Mouse (Mus musculus) liver, embryonic 11.5 days (tissue): ENCODE measurements around the gene Patj. TPM values are rescaled to one million over a fixed set of nuclear protein-coding genes. Genes with fewer than 3 reads are reported as not detected.
"Not testable (repeated sequence)": the region's sequence is repeated elsewhere in the genome, so short reads cannot be mapped to it uniquely, and the experiment has no call there.

Experiments
- ATAC-seq: fragments of 200-750 bp; cut with Nextera tagmentation; replicated peaks from 2 replicates; pipeline ENCODE4 v1.8.0; 2017; ENCODE audit warnings: moderate number of reproducible peaks, mild to moderate bottlenecking, moderate TSS enrichment, moderate library complexity; ENCODE audit not compliant: low FRiP score
- DNase-seq: peaks from one replicate; pipeline ENCODE4 v3.0.0-alpha.2; 2017; ENCODE audit warnings: low spot score
- H3K27ac ChIP-seq: fragments of 300-500 bp; sonication (generic); 2 replicates; pipeline ENCODE4 v1.5.1; 2014; ENCODE audit warnings: mild to moderate bottlenecking, low read depth, low read length, control low read depth
- H3K27me3 ChIP-seq: fragments of 300-500 bp; sonication (generic); replicated peaks from 2 replicates; pipeline ENCODE4 v1.6.1; 2014; ENCODE audit warnings: low read length, mixed read lengths; ENCODE audit not compliant: control insufficient read depth, insufficient read depth
- H3K36me3 ChIP-seq: fragments of 300-500 bp; sonication (generic); 2 replicates; pipeline ENCODE4 v1.6.1; 2014; ENCODE audit warnings: mild to moderate bottlenecking, low read length, moderate library complexity, mixed read lengths; ENCODE audit not compliant: control insufficient read depth, insufficient read depth
- H3K4me1 ChIP-seq: fragments of 300-500 bp; sonication (generic); replicated peaks from 2 replicates; pipeline ENCODE4 v1.6.1; 2014; ENCODE audit warnings: low read length, mixed read lengths; ENCODE audit not compliant: control insufficient read depth, insufficient read depth
- H3K4me2 ChIP-seq: fragments of 300-500 bp; sonication (generic); 2 replicates; pipeline ENCODE4 v1.6.1; 2014; ENCODE audit warnings: mild to moderate bottlenecking, control low read depth, moderate library complexity
- H3K4me3 ChIP-seq: fragments of 300-500 bp; sonication (generic); 2 replicates; pipeline ENCODE4 v1.5.1; 2014; ENCODE audit warnings: low read depth, low read length, control low read depth
- H3K9ac ChIP-seq: fragments of 300-500 bp; sonication (generic); 2 replicates; pipeline ENCODE4 v1.6.1; 2014; ENCODE audit warnings: low read depth, low read length, control low read depth
- H3K9me3 ChIP-seq: fragments of 300-500 bp; sonication (generic); 2 replicates; pipeline ENCODE4 v1.6.1; 2016; ENCODE audit warnings: low read length, inconsistent platforms, mixed read lengths; ENCODE audit not compliant: control insufficient read depth
- WGBS: fragments of 180-500 bp; shearing (Covaris S2); extraction: QIAGEN DNeasy Blood & Tissue Kit; methylation state at CpG from one replicate; pipeline ENCODE4 v1.1.7; 2014; 5-methylcytosine and 5-hydroxymethylcytosine counted together
- polyA plus RNA-seq: library from polyadenylated mRNA; unstranded; fragments of >200 nt; fragmentation: Nextera tagmentation; extraction: Ambion mirVana; gene quantifications from 2 replicates; pipeline ENCODE4 v1.2.1, GENCODE M21; 2014

The Patj gene
- polyA plus RNA-seq, 1 experiment from 2014 or later, result 4.9 TPM

GRCm38 (mm10) chr4:98400926-98401583, 5.5 kb downstream of the Patj start:
- H3K9ac ChIP-seq, result no peak overlapping the region
- DNase-seq (no peak), ATAC-seq (no peak)
- 36% methylated on average over 6 of the region's 6 CpGs for WGBS
- H3K4me3 ChIP-seq, result no peak overlapping the region
- no peaks in the 10 kb centered on the region for H3K4me1 ChIP-seq
- H3K36me3 ChIP-seq, result no peaks in the 10 kb centered on the region
- no peak overlapping the region for H3K27ac ChIP-seq
- no peaks in the 10 kb centered on the region for H3K9me3 ChIP-seq
- H3K27me3 ChIP-seq, result no peaks in the 10 kb centered on the region
- no peak overlapping the region for H3K4me2 ChIP-seq

GRCm38 (mm10) chr4:98401584-98401962, 6.0 kb downstream of the Patj start:
- H3K27ac ChIP-seq, result no peak overlapping the region
- DNase-seq (no peak), ATAC-seq (no peak)
- no peaks in the 10 kb centered on the region for H3K4me1 ChIP-seq
- no peaks in the 10 kb centered on the region for H3K9me3 ChIP-seq
- H3K4me3 ChIP-seq, result no peak overlapping the region
- WGBS, result 68% methylated on average over 2 of the region's 2 CpGs
- no peaks in the 10 kb centered on the region for H3K36me3 ChIP-seq
- H3K9ac ChIP-seq, result no peak overlapping the region
- no peaks in the 10 kb centered on the region for H3K27me3 ChIP-seq
- no peak overlapping the region for H3K4me2 ChIP-seq

- no peaks in the 10 kb centered on the region for H3K9me3 ChIP-seq
- H3K9ac ChIP-seq, result no peak overlapping the region
- 71% methylated on average over 4 of the region's 4 CpGs for WGBS
- H3K36me3 ChIP-seq, result no peaks in the 10 kb centered on the region
- DNase-seq (no peak), ATAC-seq (no peak)
- no peaks in the 10 kb centered on the region for H3K4me1 ChIP-seq
- H3K27me3 ChIP-seq, result no peaks in the 10 kb centered on the region
- no peak overlapping the region for H3K27ac ChIP-seq
- no peak overlapping the region for H3K4me2 ChIP-seq
- H3K4me3 ChIP-seq, result no peak overlapping the region
Observed at GRCm38 (mm10) chr4:98403492-98403891, 7.9 kb downstream of the Patj start.

GRCm38 (mm10) chr4:98404412-98404811, 8.8 kb downstream of the Patj start:
- Histone ChIP-seq H3K9me3 (no peaks in the 10 kb centered on the region), H3K36me3 (no peaks in the 10 kb centered on the region), H3K4me1 (no peaks in the 10 kb centered on the region), H3K4me2 (no peak overlapping the region), H3K4me3 (no peak overlapping the region), H3K27ac (no peak overlapping the region), H3K27me3 (no peaks in the 10 kb centered on the region), H3K9ac (no peak overlapping the region)
- WGBS, result 84% methylated on average over 6 of the region's 6 CpGs
- DNase-seq (no peak), ATAC-seq (no peak)

GRCm38 (mm10) chr4:98408455-98408854, 12.9 kb downstream of the Patj start:
- Histone ChIP-seq H3K9me3 (no peaks in the 10 kb centered on the region), H3K4me2 (no peak overlapping the region), H3K27ac (no peak overlapping the region), H3K27me3 (no peaks in the 10 kb centered on the region), H3K4me1 (no peaks in the 10 kb centered on the region), H3K9ac (no peak overlapping the region), H3K4me3 (no peak overlapping the region), H3K36me3 (no peaks in the 10 kb centered on the region)
- 83% methylated on average over 4 of the region's 4 CpGs for WGBS
- ATAC-seq, result no peak
- no peak for DNase-seq

- DNase-seq, H3K9ac ChIP-seq, H3K4me3 ChIP-seq, H3K27ac ChIP-seq, H3K4me2 ChIP-seq, ATAC-seq, H3K9me3 ChIP-seq, H3K27me3 ChIP-seq, H3K36me3 ChIP-seq, H3K4me1 ChIP-seq: not testable (repeated sequence)
- WGBS, result 88% methylated on average over 8 of the region's 8 CpGs
Observed at GRCm38 (mm10) chr4:98415150-98415549, 19.6 kb downstream of the Patj start.

GRCm38 (mm10) chr4:98428371-98428770, 32.8 kb downstream of the Patj start:
- Histone ChIP-seq H3K9me3 (no peaks in the 10 kb centered on the region), H3K27me3 (no peaks in the 10 kb centered on the region), H3K4me1 (no peaks in the 10 kb centered on the region), H3K4me3 (no peak overlapping the region), H3K9ac (no peak overlapping the region), H3K4me2 (no peak overlapping the region), H3K36me3 (no peaks in the 10 kb centered on the region), H3K27ac (no peak overlapping the region)
- ATAC-seq (no peak), DNase-seq (no peak)
- 80% methylated on average over 8 of the region's 8 CpGs for WGBS

GRCm38 (mm10) chr4:98435641-98436457, 40.3 kb downstream of the Patj start:
- H3K27me3 ChIP-seq, result no peaks in the 10 kb centered on the region
- DNase-seq, result no peak
- H3K27ac ChIP-seq, result no peak overlapping the region
- H3K9me3 ChIP-seq, result no peaks in the 10 kb centered on the region
- 73% methylated on average over 10 of the region's 10 CpGs for WGBS
- no peak overlapping the region for H3K4me2 ChIP-seq
- H3K4me3 ChIP-seq, result no peak overlapping the region
- no peak overlapping the region for H3K9ac ChIP-seq
- ATAC-seq, result no peak
- no peaks in the 10 kb centered on the region for H3K36me3 ChIP-seq
- H3K4me1 ChIP-seq, result no peaks in the 10 kb centered on the region; the same call in 1 of the 2 replicates
